ENCODE assay signal across 25 mouse cellular contexts in the genomic region with DNA sequence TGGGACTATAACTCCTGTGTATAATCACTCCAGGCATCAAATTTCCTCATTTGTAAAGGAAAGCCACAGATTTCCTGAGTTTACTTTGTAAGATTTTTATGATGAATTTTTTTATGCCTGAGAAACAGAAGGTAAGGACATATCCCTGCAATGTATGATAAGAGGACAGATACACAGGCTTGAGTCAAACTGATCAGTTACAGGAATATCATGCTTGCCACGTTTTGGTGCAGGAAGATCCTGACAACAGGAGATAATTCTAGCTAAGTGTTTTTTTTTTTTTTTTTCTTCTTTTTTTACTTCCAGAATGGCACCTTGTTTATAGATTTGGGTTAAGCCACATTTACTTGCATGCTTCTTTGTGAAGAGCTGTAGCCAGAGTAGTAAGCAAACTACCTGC.
"Had no signal": no experiment of that assay in that cellular context is flagged by ENCODE, and none has a peak within 500 bp of the region (broad histone marks: within the 10 kb centered on the region; RNA-seq: fewer than 3 reads in every experiment).

No protein-coding gene starts in this region.

- H3K9me3 ChIP-seq: embryonic facial prominence, embryonic 10.5 days; embryonic facial prominence, embryonic 12.5 days; embryonic facial prominence, embryonic 13.5 days; embryonic facial prominence, embryonic 15.5 days; forebrain, embryonic 10.5 days; forebrain, embryonic 12.5 days; forebrain, embryonic 13.5 days; forebrain, embryonic 15.5 days had no signal

- H3K4me1 ChIP-seq: embryonic facial prominence, embryonic 10.5 days; embryonic facial prominence, embryonic 12.5 days; embryonic facial prominence, embryonic 13.5 days; embryonic facial prominence, embryonic 15.5 days; forebrain, embryonic 10.5 days; forebrain, embryonic 12.5 days; forebrain, embryonic 13.5 days; forebrain, embryonic 15.5 days had no signal

- H3K36me3 ChIP-seq: embryonic facial prominence, embryonic 10.5 days; embryonic facial prominence, embryonic 12.5 days; embryonic facial prominence, embryonic 13.5 days; embryonic facial prominence, embryonic 15.5 days; forebrain, embryonic 10.5 days; forebrain, embryonic 12.5 days; forebrain, embryonic 15.5 days had no signal

- H3K9ac ChIP-seq: embryonic facial prominence, embryonic 12.5 days; embryonic facial prominence, embryonic 13.5 days; embryonic facial prominence, embryonic 15.5 days; forebrain, embryonic 12.5 days; forebrain, embryonic 13.5 days; forebrain, embryonic 15.5 days; forebrain, postnatal 0 days had no signal

- H3K27ac ChIP-seq: embryonic facial prominence, embryonic 10.5 days; embryonic facial prominence, embryonic 12.5 days; embryonic facial prominence, embryonic 13.5 days; embryonic facial prominence, embryonic 15.5 days; forebrain, embryonic 10.5 days; forebrain, embryonic 12.5 days; forebrain, embryonic 13.5 days; forebrain, embryonic 15.5 days; gastrocnemius, adult 2 months; heart, adult 2 months had no signal

- H3K4me3 ChIP-seq: embryonic facial prominence, embryonic 10.5 days; embryonic facial prominence, embryonic 12.5 days; embryonic facial prominence, embryonic 13.5 days; embryonic facial prominence, embryonic 15.5 days; erythroblast, embryonic 14.5 days; forebrain, embryonic 10.5 days; forebrain, embryonic 12.5 days; forebrain, embryonic 13.5 days; forebrain, embryonic 15.5 days; gastrocnemius, adult 2 months; heart, adult 2 months had no signal

- DNase-seq: cerebellum, adult 9-10 months; cerebellum, adult 9-11 months; cerebellum, postnatal 10 days; cerebellum, postnatal 14 days; cerebellum, postnatal 25 days; cerebellum, postnatal 36 days; embryo, embryonic 11 days; forebrain, postnatal 0 days; gastrocnemius, adult 2 months; gastrocnemius, postnatal 10 days; gastrocnemius, postnatal 14 days; gastrocnemius, postnatal 25 days; gastrocnemius, postnatal 36 days; heart, adult 11 months; heart, adult 18-20 months; heart, adult 2 months had no signal

- H3K27me3 ChIP-seq: embryonic facial prominence, embryonic 12.5 days; embryonic facial prominence, embryonic 13.5 days; embryonic facial prominence, embryonic 15.5 days; forebrain, embryonic 12.5 days; forebrain, embryonic 13.5 days; forebrain, embryonic 15.5 days had no signal
